Mouse (Mus musculus) MEL-GATA-1-ER (cell line): ENCODE results near the gene T.
A peak's percentile ranks its signal among the peaks of the same experiment; 100 is the strongest.

ENCODE experiments used
- DNase-seq: peaks from one replicate; pipeline ENCODE4 v3.0.0-alpha.2; 2012; ENCODE audit warnings: low read depth; ENCODE audit errors: extremely low read depth

Gene T

GRCm38 (mm10) chr17:8433121-8433977, 874 bp upstream of the T start:
- DNase-seq, result no peak

DNA sequence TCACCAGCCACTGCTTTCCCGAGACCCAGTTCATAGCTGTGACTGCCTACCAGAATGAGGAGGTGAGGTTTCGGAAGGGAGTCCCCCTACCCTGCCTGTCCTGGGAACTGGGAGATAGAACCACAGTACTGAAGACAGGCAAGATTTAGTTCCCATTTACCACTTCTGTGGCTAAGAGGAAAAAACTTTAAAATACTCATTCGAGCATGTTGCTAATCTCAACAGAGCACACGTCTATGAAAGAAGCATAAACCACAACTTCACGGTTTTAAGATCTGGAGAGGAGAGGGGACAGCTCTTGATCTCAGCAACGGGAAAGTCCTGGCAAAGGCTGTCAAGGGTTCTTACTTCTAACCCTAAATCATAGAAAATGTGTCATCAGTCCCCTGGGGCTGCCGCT, 2.0 kb downstream of the T start:
- DNase-seq, result peak; percentile 56

DNA sequence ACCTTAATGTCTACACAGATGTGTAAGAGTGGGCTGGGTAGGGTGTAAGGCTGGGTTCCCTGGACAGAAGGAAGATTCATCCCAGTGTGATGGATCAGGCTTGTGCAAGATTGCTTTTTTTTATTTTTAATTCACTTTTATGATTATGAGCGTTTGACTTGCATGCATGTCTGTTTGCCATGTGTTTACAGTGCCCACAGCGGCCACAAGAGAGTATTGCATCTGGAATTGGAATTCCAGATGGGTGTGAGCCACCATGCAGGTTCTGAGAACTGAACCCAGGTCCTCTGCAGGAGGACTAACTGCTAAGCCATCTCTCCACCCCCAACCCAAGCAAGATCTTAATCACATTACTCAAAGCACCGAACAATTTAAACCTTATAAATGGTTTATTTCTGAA, 9.8 kb downstream of the T start:
- no peak for DNase-seq

DNA sequence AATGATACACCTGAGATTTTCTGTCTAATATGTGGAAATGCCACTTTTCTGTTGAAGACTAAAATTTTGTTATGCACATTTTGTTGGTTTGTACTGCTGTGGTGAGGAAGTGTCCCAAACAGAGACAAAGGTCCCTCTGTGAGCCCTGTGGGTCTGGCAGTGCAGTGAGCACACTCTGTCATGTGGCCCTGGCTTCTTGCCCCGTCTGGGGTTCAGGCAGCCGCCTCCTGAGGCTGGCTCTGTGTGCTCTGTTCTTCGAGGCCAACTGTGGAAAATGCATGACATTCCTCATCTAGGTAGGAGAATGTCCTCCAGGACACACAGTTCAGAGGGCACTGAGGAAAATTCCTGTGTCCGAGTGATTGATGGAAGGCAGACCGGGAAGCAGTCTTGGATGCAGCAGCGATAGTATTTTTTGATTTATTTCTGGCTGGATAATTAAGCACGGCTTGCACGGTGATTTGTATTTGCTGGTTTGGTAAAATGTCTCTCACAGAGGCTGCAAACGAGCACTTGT, 13.5 kb downstream of the T start:
- DNase-seq, result no peak

DNA sequence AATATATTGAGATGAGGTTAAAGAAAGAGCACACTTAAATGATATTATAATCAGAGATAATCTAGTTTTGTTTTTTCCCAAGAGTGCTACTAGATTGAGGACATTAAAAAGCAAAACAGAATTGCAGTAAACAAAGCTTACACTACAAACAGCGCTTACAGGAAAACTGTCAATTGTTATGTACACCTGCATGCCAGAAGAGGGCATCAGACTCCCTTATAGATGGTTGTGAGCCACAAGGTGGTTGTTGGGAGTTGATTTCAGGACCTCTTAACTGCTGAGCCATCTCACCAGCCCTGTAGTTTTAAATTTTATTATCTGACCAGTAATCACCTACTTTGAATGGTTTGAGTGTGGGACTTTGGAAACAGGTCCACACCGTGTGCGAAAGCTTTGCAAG, 14.1 kb downstream of the T start:
- DNase-seq, result no peak

- no peak for DNase-seq
These were observed 21.0 kb downstream of the T start for GRCm38 (mm10) chr17:8455196-8455595.

DNA sequence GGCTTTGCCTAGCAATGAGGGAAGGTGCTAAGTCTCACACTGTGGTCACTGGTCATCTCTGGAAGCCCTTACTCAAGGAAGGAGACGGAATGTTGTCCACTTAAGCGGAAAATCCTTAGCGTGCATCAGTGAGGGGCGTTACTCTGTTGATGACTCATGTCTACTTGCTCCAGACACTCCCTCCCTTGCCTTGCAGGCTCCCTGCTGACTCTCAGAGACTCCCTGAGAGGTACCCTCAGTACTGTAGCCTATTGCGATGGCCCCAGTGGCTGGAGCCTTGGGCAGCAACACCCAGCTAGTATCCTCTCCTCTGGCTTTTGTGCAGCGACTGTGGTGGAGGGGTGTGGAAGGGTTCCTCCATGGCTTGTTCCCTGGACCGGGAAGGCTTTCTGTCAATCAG, 21.4 kb downstream of the T start:
- no peak for DNase-seq

DNA sequence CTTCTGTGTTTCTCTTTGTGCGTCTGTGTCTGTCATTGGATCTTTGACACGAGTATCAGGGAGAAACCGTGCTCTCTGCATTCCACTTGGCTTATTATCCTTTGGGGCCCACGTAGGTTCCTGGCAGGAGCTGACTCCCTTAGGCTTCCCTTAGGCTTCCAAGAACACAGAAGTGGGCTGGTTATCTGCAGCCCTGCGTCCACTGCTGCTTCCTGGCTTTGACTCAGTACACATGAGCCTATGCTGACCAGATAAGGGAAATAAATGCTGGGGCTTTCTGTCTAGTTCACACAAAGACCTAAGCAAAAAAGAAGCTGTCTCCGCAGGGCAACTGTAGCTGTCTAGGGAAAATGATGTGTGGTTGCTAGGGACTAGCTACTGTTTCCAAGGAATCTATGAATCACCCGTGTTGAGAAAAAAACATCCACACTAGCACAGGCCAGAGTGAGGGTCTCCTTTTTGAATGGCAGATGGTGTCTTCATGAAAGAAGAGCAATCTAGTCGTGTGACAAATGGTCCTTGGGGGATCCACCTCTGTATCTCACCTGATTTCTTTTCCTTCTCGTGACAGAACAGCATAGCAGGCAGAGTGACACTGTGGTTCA, 22.7 kb downstream of the T start:
- no peak for DNase-seq

DNA sequence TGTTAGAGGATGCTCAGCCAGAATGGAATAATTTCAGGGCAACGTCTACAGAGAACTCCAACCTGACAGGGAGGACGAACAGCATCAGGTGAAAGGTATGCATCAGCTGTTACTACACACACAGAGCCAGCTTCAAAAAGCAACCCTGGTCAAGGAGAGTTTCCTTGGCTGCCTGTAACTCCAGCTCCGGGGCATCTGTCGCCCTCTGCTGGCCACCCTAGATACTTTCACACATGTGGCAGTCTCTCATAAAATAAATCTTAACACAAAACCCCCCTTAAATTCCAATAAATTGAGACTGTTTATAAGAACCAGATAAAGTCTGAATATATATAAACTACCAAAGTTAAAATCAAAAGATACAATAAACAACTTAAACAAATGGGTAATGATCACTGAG, 27.3 kb downstream of the T start:
- no peak for DNase-seq

DNA sequence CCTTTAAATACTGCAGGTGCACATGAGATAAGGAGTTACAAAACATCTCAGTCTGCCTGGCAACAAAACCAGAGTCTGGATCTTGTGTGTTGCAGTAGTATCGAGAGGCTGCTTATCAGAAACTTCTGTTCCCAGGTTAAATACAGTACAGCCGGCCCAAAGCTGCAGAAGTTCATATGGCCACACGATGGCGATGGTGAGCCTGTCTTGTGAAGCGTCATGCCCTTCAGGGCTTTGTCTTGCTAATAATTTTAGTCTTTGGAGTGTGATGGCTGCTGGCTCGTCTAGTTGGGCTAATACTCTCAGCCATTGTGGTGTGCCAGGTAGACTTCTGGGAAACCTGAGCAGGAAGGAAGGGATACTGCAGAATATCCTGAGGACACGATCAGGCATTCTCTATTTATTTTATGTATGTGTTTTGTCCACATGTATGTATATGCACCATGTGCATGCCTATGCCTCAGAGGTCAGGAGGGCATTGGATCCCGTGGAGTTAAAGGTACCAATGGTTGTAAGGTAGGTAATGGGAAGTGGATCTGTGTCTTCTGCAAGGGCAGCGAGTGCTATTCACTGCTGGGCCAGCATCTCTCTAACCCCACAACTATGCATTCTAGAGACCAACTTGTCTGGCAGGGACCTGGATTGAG, 29.4 kb downstream of the T start:
- DNase-seq, result peak; percentile 64

DNA sequence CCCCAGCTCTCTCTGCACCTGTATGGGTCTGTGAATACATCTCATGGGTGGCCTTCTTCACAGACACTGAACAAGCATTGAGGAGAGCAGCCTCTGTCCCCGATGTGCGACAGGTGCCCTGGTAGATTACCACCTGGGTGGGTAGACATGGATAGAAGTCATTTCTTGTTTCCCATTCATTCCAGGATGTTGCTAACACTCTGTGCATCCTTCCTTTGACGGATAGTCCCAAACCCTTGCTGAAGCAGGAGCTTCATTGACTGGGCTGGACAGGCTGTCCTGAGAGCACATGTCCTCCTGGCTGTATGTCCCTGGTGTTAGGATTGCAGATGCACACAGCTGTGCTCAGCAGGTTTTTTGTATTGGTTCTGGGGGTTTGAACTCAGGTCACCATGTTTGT, 33.5 kb downstream of the T start:
- no peak for DNase-seq

DNA sequence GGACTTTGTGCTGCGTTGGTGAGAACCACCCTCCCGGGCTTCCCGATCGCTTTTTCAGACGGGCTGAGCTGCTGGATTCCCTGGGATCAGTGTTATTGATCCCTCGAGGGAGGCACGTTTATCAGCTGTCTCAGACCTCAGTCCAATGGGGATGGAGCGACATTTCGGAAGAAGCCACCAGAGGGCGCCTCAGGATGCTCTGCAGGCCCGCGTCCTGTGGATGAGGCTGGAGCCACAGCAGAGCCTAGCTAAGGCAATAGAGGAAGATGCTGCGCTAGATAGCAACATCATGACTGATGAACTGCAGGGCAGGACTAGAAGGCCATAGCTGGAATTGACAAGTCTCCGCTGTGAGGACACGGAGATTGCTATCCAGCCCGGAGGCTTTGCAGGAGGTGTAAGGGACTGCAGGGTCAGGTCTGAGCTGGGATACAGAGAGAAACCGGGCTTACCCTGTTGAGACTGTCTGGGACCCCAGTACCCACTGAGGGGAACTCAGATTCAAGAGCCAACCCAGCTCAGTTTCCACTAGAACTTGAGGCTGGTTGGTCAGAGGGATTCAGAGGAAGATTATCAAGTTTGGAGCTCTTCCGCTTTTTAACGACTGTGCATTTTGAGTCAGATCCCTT, 34.6 kb downstream of the T start:
- no peak for DNase-seq

GRCm38 (mm10) chr17:8478554-8478953, 44.3 kb downstream of the T start:
- DNase-seq, result no peak

GRCm38 (mm10) chr17:8479493-8480128, 45.4 kb downstream of the T start:
- no peak for DNase-seq

- DNase-seq, result no peak
These were observed 47.6 kb downstream of the T start for GRCm38 (mm10) chr17:8481797-8482196.

GRCm38 (mm10) chr17:8482876-8483275, 48.7 kb downstream of the T start:
- DNase-seq, result no peak

- DNase-seq, result no peak
These were observed 50.0 kb downstream of the T start for GRCm38 (mm10) chr17:8484246-8484645.

GRCm38 (mm10) chr17:8485146-8485545, 50.9 kb downstream of the T start:
- no peak for DNase-seq

DNA sequence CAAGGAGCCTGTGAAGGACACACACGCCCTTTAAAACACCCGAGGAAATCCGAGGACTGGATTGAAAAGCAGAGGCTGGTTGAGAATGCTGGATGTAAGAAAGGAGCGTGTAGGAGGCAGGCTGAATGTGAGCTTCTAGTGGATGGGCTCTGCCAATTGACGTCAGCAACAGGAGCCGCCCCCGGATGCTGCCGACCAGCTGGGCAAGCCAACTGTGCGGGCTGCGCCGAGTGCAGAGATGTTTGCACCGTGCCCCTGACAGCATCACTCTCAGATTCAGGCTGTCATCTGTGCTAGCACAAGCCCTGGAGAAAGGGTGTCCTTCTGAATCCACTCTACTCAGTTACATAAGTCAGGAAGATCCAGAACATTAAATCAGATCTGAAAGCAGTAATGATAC, 53.6 kb downstream of the T start:
- DNase-seq, result no peak

GRCm38 (mm10) chr17:8490971-8491370, 56.7 kb downstream of the T start:
- no peak for DNase-seq
